Mouse (Mus musculus): ENCODE results near the gene Mfsd4a.

GRCm38 (mm10) chr1:132004574-132005180 is 63.2 kb downstream of the Mfsd4a start:
- TF ChIP-seq CTCF (IDR thresholded peaks at IDR 0.05; ENCODE audit: borderline replicate concordance, insufficient read depth, low read depth, low read length) (no peak), POLR2A (IDR thresholded peaks at IDR 0.05; ENCODE audit: borderline replicate concordance, insufficient read depth, low read length) (no peak)
